Mouse (Mus musculus): ENCODE data around the gene Apoa1. TPM values are rescaled to one million over a fixed set of nuclear protein-coding genes. Genes with fewer than 3 reads are reported as not detected.

The Apoa1 gene
- total RNA-seq, 2 experiments from 2014 or later = 0.29 TPM; not detected in 1

GRCm38 (mm10) chr9:46214276-46214675 is 14.1 kb upstream of the Apoa1 start:
- DNase-seq = no peak
- intact Hi-C loops (cut with DNase I) = no loop called here

DNA sequence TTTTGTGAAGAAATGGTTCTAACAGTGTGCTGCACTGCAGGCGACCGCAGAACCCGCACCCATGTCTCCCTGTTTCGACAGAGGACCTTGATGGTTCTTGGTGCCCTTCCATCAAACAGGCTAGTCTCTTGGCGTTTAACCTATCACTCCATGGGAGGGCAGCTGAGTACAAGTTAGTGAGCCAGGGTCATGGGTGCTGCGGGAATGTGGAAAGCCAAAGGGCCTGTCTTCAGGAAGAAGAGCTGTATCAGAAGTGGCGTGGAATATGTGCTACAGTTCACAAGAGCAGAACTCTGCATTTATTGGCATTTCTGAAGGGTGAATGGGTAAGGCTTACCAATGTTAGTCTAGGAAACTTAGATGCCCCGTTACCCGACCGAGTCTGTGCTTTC is 13.4 kb upstream of the Apoa1 start:
- intact Hi-C loops (cut with DNase I) = no loop called here

GRCm38 (mm10) chr9:46215338-46216322 is 12.8 kb upstream of the Apoa1 start:
- no peak for DNase-seq
- intact Hi-C loops (cut with DNase I) = no loop called here

More for the DNA sequence above, 13.4 kb upstream of the Apoa1 start:
- DNase-seq = no peak

DNA sequence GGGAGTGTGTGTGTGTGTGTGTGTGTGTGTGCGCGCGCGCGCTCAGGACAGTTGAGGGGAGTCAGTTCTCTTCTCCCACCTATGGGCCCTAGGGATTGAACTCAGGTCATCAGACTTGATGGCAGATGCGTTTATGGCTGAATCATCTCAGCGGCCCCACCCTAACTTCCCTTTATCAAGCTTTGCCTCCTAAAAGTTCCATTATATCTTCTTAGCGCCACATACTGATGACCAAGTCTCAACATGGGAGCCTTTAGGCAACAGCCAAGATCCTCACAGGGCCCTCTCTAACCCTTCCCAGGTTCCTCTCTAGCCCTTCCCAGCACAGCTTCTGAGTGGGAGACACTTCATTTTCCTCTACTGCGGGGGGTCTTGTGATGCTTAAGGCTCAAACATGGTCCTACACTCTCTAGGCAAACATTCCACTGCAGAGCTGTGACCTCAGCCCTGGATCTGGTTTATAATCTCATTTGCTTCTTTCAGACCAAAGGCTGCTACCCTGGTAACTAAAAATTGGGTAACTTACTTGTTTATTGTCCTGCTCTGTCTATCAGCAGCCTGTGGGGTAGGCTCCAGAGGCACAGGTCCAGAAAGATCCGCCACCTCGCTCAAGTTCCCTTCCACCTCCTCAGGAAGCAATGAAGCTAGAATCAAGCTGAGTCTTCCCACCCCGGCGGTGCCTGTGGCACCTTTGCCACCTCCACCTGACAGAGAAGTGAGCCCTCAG is 11.5 kb upstream of the Apoa1 start:
- intact Hi-C loops (cut with DNase I) = no loop called here
- no peak for DNase-seq

DNA sequence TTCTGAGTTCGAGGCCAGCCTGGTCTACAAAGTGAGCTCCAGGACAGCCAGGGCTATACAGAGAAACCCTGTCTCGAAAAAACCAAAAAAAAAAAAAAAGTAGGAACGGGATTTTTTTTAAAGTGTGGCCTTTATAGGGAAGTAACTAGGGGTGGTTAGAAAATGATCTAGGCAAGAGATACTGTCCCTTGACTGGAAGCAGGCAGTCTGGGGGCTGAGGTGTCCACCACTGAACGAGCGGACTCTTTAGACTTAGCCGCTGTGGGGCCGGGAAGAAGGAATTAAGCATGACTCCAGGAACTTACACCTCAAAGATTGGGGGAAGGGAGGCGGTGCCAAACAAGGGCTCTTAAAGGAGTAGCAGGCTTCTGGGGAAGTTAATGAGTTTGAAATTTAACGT is 10.2 kb upstream of the Apoa1 start:
- intact Hi-C loops (cut with DNase I) = no loop called here
- no peak for DNase-seq

- DNase-seq = peak in 1 of 2 experiments; percentile 29
- intact Hi-C loops (cut with DNase I) = no loop called here
Measured at GRCm38 (mm10) chr9:46223090-46223489, 5.3 kb upstream of the Apoa1 start.

DNA sequence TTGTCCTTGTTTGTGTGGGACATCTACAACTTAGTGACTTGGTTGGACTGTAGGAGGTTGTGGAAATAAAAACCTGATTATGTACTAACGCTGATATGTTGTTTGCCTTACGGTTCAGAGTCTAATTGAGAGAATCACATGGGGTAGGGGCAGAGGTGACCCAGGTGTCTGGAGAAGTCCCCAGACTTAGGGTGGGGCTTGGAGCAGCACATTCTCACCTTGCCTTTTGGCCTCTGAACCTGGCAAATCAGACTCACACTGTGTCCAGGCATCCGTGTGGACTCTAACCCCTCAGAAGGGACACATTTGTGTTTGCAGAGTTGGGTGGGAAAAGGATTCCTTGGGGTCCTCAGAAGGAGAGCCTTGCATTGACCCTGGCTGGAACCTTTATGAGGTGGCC is 4.3 kb upstream of the Apoa1 start:
- intact Hi-C loops (cut with DNase I) = no loop called here
- DNase-seq = no peak

DNA sequence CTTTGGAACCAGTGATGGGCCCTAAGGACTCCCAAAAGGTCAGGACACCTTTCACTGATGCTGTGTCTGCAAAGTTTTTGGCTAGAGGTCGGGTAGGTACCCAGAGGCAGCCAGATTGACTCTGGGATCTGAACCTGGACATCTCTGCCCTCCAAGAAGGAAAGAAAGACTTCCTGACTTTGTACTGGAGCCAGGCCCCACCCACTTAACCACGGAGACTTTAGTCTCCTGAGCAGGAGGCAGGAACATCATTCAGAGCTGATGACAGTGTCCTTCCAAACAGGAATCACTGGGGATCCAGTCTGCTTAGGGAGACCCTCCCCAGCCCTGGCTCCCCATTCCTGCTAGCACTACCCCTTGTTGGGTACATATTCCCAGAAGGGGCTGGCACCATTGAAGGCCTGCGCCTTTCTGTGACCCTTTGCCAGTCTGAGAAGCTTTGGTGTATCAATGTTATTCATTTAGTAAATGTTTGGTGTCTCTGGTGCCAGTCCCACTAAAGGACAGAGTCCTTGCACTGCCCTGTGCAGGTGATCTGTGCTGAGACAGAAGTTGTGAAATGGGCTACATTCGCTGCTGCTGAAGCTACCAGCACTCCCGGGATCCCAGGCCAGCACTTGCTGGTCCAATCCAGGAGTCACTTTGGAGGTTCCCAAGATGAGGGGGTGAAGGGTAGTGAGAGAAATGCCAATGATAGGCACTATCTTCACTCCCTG is 3.3 kb upstream of the Apoa1 start:
- no peak for DNase-seq
- intact Hi-C loops (cut with DNase I) = no loop called here

GRCm38 (mm10) chr9:46227064-46227614 is 1.2 kb upstream of the Apoa1 start:
- intact Hi-C loops (cut with DNase I) = no loop called here
- DNase-seq = no peak

GRCm38 (mm10) chr9:46229573-46230449 is 1.4 kb downstream of the Apoa1 start:
- peak; percentile 85 to 90 for DNase-seq
- intact Hi-C loops (cut with DNase I) = loop anchor here (2.0 kb wide), 1 partner anchor 17 kb away; no protein-coding TSS in a partner anchor

DNA sequence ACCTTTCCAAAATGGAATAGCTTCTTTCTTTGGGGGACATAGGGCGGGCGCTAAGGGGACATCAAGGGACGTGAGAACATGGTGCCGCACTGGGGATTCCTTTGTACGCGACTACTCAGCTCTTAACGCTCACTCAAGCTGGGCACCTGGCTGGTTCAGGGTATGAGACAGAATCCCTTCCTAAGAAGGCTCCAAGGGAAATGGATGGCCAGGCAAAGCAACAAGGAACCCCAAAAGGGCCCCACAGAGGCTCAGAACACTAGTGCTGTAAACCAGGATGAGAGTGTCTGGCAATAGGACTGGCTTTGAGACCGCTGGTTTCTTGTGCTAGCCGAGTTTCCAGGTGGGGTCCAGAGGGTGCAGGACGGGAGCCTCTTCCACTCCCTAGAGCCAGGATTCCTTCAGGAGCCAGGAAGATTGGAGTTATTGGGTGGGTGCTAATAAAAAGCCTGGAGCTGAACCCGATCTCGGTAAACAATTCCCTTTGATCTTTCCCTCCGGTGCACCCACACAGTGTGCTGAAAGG is 2.1 kb downstream of the Apoa1 start:
- intact Hi-C loops (cut with DNase I) = loop anchor here (2.0 kb wide), 1 partner anchor 16 kb away; no protein-coding TSS in a partner anchor
- DNase-seq = no peak

- DNase-seq = no peak
- intact Hi-C loops (cut with DNase I) = no loop called here
Measured at GRCm38 (mm10) chr9:46235196-46235595, 6.8 kb downstream of the Apoa1 start.

DNA sequence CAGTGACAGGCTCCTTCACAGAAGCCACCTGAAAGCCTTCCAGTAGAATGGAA is 7.0 kb downstream of the Apoa1 start, which contains the start of gene Apoc3:
Apoc3 (minus strand) TSS at position 41 of the 53 bp plus-strand sequence.
- intact Hi-C loops (cut with DNase I) = no loop called here
- DNase-seq = no peak

GRCm38 (mm10) chr9:46235649-46236048 is 7.3 kb downstream of the Apoa1 start:
- DNase-seq = no peak
- intact Hi-C loops (cut with DNase I) = no loop called here

- DNase-seq = no peak
- intact Hi-C loops (cut with DNase I) = no loop called here
Measured at GRCm38 (mm10) chr9:46238850-46239249, 10.5 kb downstream of the Apoa1 start.

DNA sequence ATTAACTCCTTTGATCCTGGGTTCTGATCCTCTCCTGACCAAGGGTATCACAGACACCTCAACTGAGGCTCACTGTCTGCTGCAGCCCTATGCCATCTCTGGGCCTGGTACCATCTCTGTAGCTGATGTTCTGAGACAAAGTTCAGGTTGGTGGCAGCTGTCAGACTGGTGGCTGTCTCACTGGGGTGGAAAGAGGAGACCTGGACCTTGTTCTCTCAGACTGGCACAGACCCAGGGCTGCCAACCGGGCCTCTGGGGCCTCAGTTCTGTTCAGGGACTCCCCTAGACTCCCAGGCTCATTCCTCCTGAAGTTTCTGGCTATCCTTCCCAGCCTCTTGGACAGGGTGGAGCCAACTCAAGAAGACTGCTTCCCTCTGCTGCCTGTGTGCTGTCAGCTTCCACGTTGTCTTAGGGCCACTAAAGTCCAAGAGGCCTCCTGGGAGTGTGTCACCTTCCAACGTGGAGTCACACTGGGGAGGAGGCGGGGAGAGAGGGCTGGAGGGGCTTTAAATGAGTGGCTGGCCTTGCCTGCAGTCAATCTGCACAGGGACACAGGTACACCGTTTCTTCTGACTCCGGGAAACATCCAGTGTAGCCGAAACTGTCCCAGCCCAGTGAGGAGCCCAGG is 12.3 kb downstream of the Apoa1 start, which contains the start of gene Apoa4:
Apoa4 (plus strand) TSS at position 171 of the 628 bp plus-strand sequence.
- intact Hi-C loops (cut with DNase I) = no loop called here
- no peak for DNase-seq

GRCm38 (mm10) chr9:46241818-46242217 is 13.4 kb downstream of the Apoa1 start:
- intact Hi-C loops (cut with DNase I) = no loop called here
- no peak for DNase-seq

GRCm38 (mm10) chr9:46243122-46243521 is 14.7 kb downstream of the Apoa1 start:
- intact Hi-C loops (cut with DNase I) = loop anchor here (1.0 kb wide), 1 partner anchor 240 kb away; no protein-coding TSS in a partner anchor
- DNase-seq = no peak

DNA sequence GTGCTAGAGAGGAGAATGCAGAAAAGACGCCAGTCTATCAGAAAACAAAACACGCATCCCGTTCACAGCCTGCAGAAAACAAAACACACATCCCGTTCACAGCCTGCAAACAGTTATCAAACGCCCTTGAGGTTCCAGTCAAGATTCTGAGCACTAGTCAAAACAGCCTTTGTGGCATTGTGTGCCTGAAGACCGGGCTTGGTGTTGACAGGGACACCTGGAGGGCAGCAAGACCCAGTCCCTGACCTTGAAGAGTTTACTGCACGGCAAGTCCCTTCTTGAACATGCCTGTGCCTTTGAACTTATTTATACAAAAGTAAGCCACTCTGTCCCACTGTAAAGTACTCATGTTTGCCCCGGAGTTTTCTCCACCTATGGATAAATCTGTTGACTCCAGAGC is 15.2 kb downstream of the Apoa1 start:
- DNase-seq = no peak
- intact Hi-C loops (cut with DNase I) = loop anchor here (1.0 kb wide), 1 partner anchor 240 kb away; no protein-coding TSS in a partner anchor
